Mouse (Mus musculus): ENCODE measurements around the gene Bcas3. TPM values are rescaled to one million over a fixed set of nuclear protein-coding genes. Genes with fewer than 3 reads are reported as not detected.
A peak's percentile ranks its signal among the peaks of the same experiment; 100 is the strongest.

Gene Bcas3
- polyA plus RNA-seq, 1 experiment, result 25.3 TPM

GRCm38 (mm10) chr11:85469526-85469925 is 116.6 kb downstream of the Bcas3 start:
- H3K4me3 ChIP-seq (ENCODE audit: extremely low read depth, insufficient read depth, insufficient read length), result no peak overlapping the region
- H3K27ac ChIP-seq (ENCODE audit: insufficient read depth, low read length), result no peak overlapping the region
- WGBS, result 87% methylated on average over 1 of the region's 1 CpGs
- no peak for DNase-seq (ENCODE audit: low read depth in 1 of 2, low spot score in 2 of 2)
- no peak for TF ChIP-seq CTCF (IDR thresholded peaks at IDR 0.05; ENCODE audit: extremely low read depth, insufficient read depth, insufficient read length, insufficient replicate concordance)
- TF ChIP-seq POLR2A (IDR thresholded peaks at IDR 0.05; ENCODE audit: low read depth, low read length), result no peak
- no peaks in the 10 kb centered on the region for H3K36me3 ChIP-seq (ENCODE audit: control insufficient read depth, insufficient read depth, low read length)
- H3K4me1 ChIP-seq (ENCODE audit: control insufficient read depth, insufficient read depth, insufficient read length), result no peaks in the 10 kb centered on the region
- no peaks in the 10 kb centered on the region for H3K27me3 ChIP-seq (ENCODE audit: control insufficient read depth, insufficient read depth, low read length)

- H3K27me3 ChIP-seq (ENCODE audit: control insufficient read depth, insufficient read depth, low read length), result no peaks in the 10 kb centered on the region
- WGBS, result 91% methylated on average over 4 of the region's 4 CpGs
- no peaks in the 10 kb centered on the region for H3K36me3 ChIP-seq (ENCODE audit: control insufficient read depth, insufficient read depth, low read length)
- TF ChIP-seq CTCF (IDR thresholded peaks at IDR 0.05; ENCODE audit: extremely low read depth, insufficient read depth, insufficient read length, insufficient replicate concordance) (no peak), POLR2A (IDR thresholded peaks at IDR 0.05; ENCODE audit: low read depth, low read length) (no peak)
- no peak overlapping the region for H3K4me3 ChIP-seq (ENCODE audit: extremely low read depth, insufficient read depth, insufficient read length)
- DNase-seq (ENCODE audit: low read depth in 1 of 2, low spot score in 2 of 2), result no peak
- H3K4me1 ChIP-seq (ENCODE audit: control insufficient read depth, insufficient read depth, insufficient read length), result no peaks in the 10 kb centered on the region
- H3K27ac ChIP-seq (ENCODE audit: insufficient read depth, low read length), result no peak overlapping the region
These were observed 117.5 kb downstream of the Bcas3 start for GRCm38 (mm10) chr11:85470508-85470907.

GRCm38 (mm10) chr11:85474326-85474725 is 121.4 kb downstream of the Bcas3 start:
- Histone ChIP-seq H3K27ac (ENCODE audit: insufficient read depth, low read length) (no peak overlapping the region), H3K36me3 (ENCODE audit: control insufficient read depth, insufficient read depth, low read length) (no peaks in the 10 kb centered on the region), H3K4me1 (ENCODE audit: control insufficient read depth, insufficient read depth, insufficient read length) (no peaks in the 10 kb centered on the region), H3K27me3 (ENCODE audit: control insufficient read depth, insufficient read depth, low read length) (no peaks in the 10 kb centered on the region), H3K4me3 (ENCODE audit: extremely low read depth, insufficient read depth, insufficient read length) (no peak overlapping the region)
- DNase-seq (ENCODE audit: low read depth in 1 of 2, low spot score in 2 of 2), result no peak
- TF ChIP-seq POLR2A (IDR thresholded peaks at IDR 0.05; ENCODE audit: low read depth, low read length) (no peak), CTCF (IDR thresholded peaks at IDR 0.05; ENCODE audit: extremely low read depth, insufficient read depth, insufficient read length, insufficient replicate concordance) (no peak)
- 88% methylated on average over 12 of the region's 12 CpGs for WGBS

GRCm38 (mm10) chr11:85482737-85483467 is 129.9 kb downstream of the Bcas3 start:
- Histone ChIP-seq H3K27me3 (ENCODE audit: control insufficient read depth, insufficient read depth, low read length) (no peaks in the 10 kb centered on the region), H3K36me3 (ENCODE audit: control insufficient read depth, insufficient read depth, low read length) (no peaks in the 10 kb centered on the region), H3K4me1 (ENCODE audit: control insufficient read depth, insufficient read depth, insufficient read length) (no peaks in the 10 kb centered on the region), H3K4me3 (ENCODE audit: extremely low read depth, insufficient read depth, insufficient read length) (no peak overlapping the region), H3K27ac (ENCODE audit: insufficient read depth, low read length) (no peak overlapping the region)
- WGBS, result 91% methylated on average over 6 of the region's 6 CpGs
- no peak for TF ChIP-seq POLR2A (IDR thresholded peaks at IDR 0.05; ENCODE audit: low read depth, low read length)
- no peak for TF ChIP-seq CTCF (IDR thresholded peaks at IDR 0.05; ENCODE audit: extremely low read depth, insufficient read depth, insufficient read length, insufficient replicate concordance)
- DNase-seq (ENCODE audit: low read depth in 1 of 2, low spot score in 2 of 2), result peak in 1 of 2 experiments; percentile 4

GRCm38 (mm10) chr11:85485197-85485940 is 132.4 kb downstream of the Bcas3 start:
- H3K27ac ChIP-seq (ENCODE audit: insufficient read depth, low read length), result no peak overlapping the region
- H3K4me1 ChIP-seq (ENCODE audit: control insufficient read depth, insufficient read depth, insufficient read length), result no peaks in the 10 kb centered on the region
- H3K4me3 ChIP-seq (ENCODE audit: extremely low read depth, insufficient read depth, insufficient read length), result no peak overlapping the region
- no peak for TF ChIP-seq POLR2A (IDR thresholded peaks at IDR 0.05; ENCODE audit: low read depth, low read length)
- TF ChIP-seq CTCF (IDR thresholded peaks at IDR 0.05; ENCODE audit: extremely low read depth, insufficient read depth, insufficient read length, insufficient replicate concordance), result no peak
- no peaks in the 10 kb centered on the region for H3K27me3 ChIP-seq (ENCODE audit: control insufficient read depth, insufficient read depth, low read length)
- no peak for DNase-seq (ENCODE audit: low read depth in 1 of 2, low spot score in 2 of 2)
- H3K36me3 ChIP-seq (ENCODE audit: control insufficient read depth, insufficient read depth, low read length), result no peaks in the 10 kb centered on the region
- 94% methylated on average over 6 of the region's 6 CpGs for WGBS

GRCm38 (mm10) chr11:85487501-85487900 is 134.5 kb downstream of the Bcas3 start:
- TF ChIP-seq POLR2A (IDR thresholded peaks at IDR 0.05; ENCODE audit: low read depth, low read length) (no peak), CTCF (IDR thresholded peaks at IDR 0.05; ENCODE audit: extremely low read depth, insufficient read depth, insufficient read length, insufficient replicate concordance) (no peak)
- WGBS, result 83% methylated on average over 7 of the region's 7 CpGs

More at GRCm38 (mm10) chr11:85487501-85487900, 134.5 kb downstream of the Bcas3 start:
- Histone ChIP-seq H3K27ac (ENCODE audit: insufficient read depth, low read length) (no peak overlapping the region), H3K4me3 (ENCODE audit: extremely low read depth, insufficient read depth, insufficient read length) (no peak overlapping the region), H3K36me3 (ENCODE audit: control insufficient read depth, insufficient read depth, low read length) (no peaks in the 10 kb centered on the region), H3K4me1 (ENCODE audit: control insufficient read depth, insufficient read depth, insufficient read length) (no peaks in the 10 kb centered on the region), H3K27me3 (ENCODE audit: control insufficient read depth, insufficient read depth, low read length) (no peaks in the 10 kb centered on the region)
- no peak for DNase-seq (ENCODE audit: low read depth in 1 of 2, low spot score in 2 of 2)
